Mouse (Mus musculus) liver, embryonic 14.5 days (tissue): ENCODE measurements around the gene Prkn. TPM values are rescaled to one million over a fixed set of nuclear protein-coding genes. Genes with fewer than 3 reads are reported as not detected.

ENCODE experiments used
- ATAC-seq: fragments of 200-750 bp; cut with Nextera tagmentation; 2 replicates; pipeline ENCODE4 v1.8.0; 2017; ENCODE audit warnings: moderate number of reproducible peaks, mild to moderate bottlenecking, moderate library complexity; ENCODE audit not compliant: insufficient read depth
- DNase-seq, 3 experiments: peaks; one replicate each; pipeline ENCODE4 v3.0.0-alpha.2; 2012 to 2013; ENCODE audit warnings: low read depth in 3 of 3, low spot score in 3 of 3
- H3K27ac ChIP-seq: fragments of 300-500 bp; sonication (generic); 2 replicates; pipeline ENCODE4 v1.5.1; 2014; ENCODE audit warnings: moderate library complexity, mild to moderate bottlenecking, control low read depth, inconsistent platforms
- H3K27me3 ChIP-seq: fragments of 300-500 bp; sonication (generic); 2 replicates; pipeline ENCODE4 v1.6.1; 2014; ENCODE audit warnings: mild to moderate bottlenecking, low read length, moderate library complexity; ENCODE audit not compliant: control insufficient read depth, insufficient read depth
- H3K36me3 ChIP-seq: fragments of 300-500 bp; sonication (generic); replicated peaks from 2 replicates; pipeline ENCODE4 v1.6.1; 2014; ENCODE audit warnings: low read depth; ENCODE audit not compliant: control insufficient read depth, insufficient read depth
- H3K4me1 ChIP-seq, 2 experiments: fragments of 200-500 bp in 1 of 2; fragments of 300-500 bp in 1 of 2; sonication (generic) in 1 of 2; replicated peaks; 2 replicates each; pipeline ENCODE4 v1.6.1; 2012 to 2014; ENCODE audit warnings: antibody characterized with exemption in 1 of 2, inconsistent platforms in 1 of 2, low read length in 1 of 2; ENCODE audit not compliant: control insufficient read depth in 2 of 2, insufficient read depth in 2 of 2
- H3K4me2 ChIP-seq: fragments of 300-500 bp; sonication (generic); 2 replicates; pipeline ENCODE4 v1.6.1; 2014; ENCODE audit warnings: low read depth, mild to moderate bottlenecking, control low read depth, moderate library complexity
- H3K4me3 ChIP-seq, 2 experiments: fragments of 200-500 bp in 1 of 2; fragments of 300-500 bp in 1 of 2; sonication (generic) in 1 of 2; 2 replicates each; pipeline ENCODE4 v1.5.1; 2012 to 2014; ENCODE audit warnings: low read depth in 2 of 2, low read length in 2 of 2, mild to moderate bottlenecking in 2 of 2, control low read depth in 1 of 2, inconsistent platforms in 1 of 2, moderate library complexity in 1 of 2; ENCODE audit not compliant: insufficient read depth in 1 of 2
- H3K9ac ChIP-seq: fragments of 300-500 bp; sonication (generic); replicated peaks from 2 replicates; pipeline ENCODE4 v1.6.1; 2014; ENCODE audit warnings: mild to moderate bottlenecking, control low read depth, moderate library complexity
- H3K9me3 ChIP-seq: fragments of 300-500 bp; sonication (generic); 2 replicates; pipeline ENCODE4 v1.6.1; 2016; ENCODE audit warnings: low read length, mixed read lengths; ENCODE audit not compliant: control insufficient read depth
- CTCF ChIP-seq: IDR thresholded peaks from 2 replicates; pipeline ENCODE4 v1.5.1; 2016; ENCODE audit warnings: antibody characterized with exemption, low read depth, control low read depth
- EP300 ChIP-seq: IDR thresholded peaks from 2 replicates; pipeline ENCODE4 v1.6.1; 2016; ENCODE audit warnings: antibody characterized with exemption, low read depth
- WGBS: fragments of 180-500 bp; shearing (Covaris S2); extraction: QIAGEN DNeasy Blood & Tissue Kit; methylation state at CpG from one replicate; pipeline ENCODE4 v1.1.7; 2014; ENCODE audit not compliant: insufficient replicate concordance; 5-methylcytosine and 5-hydroxymethylcytosine counted together
- polyA plus RNA-seq, 2 experiments: library from polyadenylated mRNA; depleted of rRNA in 1 of 2; stranded (reverse) in 1 of 2; unstranded in 1 of 2; fragments of >200 nt; fragmentation: Nextera tagmentation in 1 of 2; extraction: Ambion mirVana in 1 of 2; gene quantifications; 2 replicates each; pipeline versions ENCODE4 v1.2.1 to v1.2.3; 2012 to 2014

Gene Prkn
- polyA plus RNA-seq, 2 experiments, result 0.17 to 0.61 TPM

GRCm38 (mm10) chr17:11260663-11261062, 420.5 kb downstream of the Prkn start:
- no peak for TF ChIP-seq EP300
- TF ChIP-seq CTCF, result no peak
- Histone ChIP-seq H3K36me3 (no peaks in the 10 kb centered on the region), H3K27me3 (no peaks in the 10 kb centered on the region), H3K4me3 (no peak overlapping the region), H3K9me3 (no peaks in the 10 kb centered on the region), H3K9ac (no peak overlapping the region), H3K4me2 (no peak overlapping the region), H3K27ac (no peak overlapping the region), H3K4me1 (no peaks in the 10 kb centered on the region)
- 79% methylated on average over 8 of the region's 8 CpGs for WGBS
- DNase-seq (no peak), ATAC-seq (no peak)

DNA sequence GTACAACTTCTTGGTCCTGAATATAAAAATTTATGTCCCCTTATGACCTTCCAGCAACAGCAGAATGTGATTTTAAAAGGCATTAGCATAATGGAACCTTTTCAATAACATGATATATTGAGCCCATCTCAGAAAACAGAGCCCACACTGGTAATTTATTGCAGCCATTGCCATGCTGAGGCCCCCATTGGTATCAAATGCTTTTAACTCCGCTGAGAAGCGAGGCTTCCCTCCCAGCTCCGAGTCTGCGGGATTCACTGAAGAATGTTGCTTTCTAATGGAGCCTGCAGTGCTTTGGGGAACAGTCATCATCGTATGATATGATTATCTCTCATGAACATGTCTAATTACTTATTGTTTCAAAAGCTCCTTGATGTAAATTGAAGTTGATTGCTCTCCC, 421.5 kb downstream of the Prkn start:
- H3K36me3 ChIP-seq, result no peaks in the 10 kb centered on the region
- DNase-seq, result no peak
- no peaks in the 10 kb centered on the region for H3K27me3 ChIP-seq
- 51% methylated on average over 5 of the region's 5 CpGs for WGBS
- TF ChIP-seq CTCF (no peak), EP300 (no peak)
- no peak overlapping the region for H3K4me2 ChIP-seq
- no peaks in the 10 kb centered on the region for H3K4me1 ChIP-seq
- H3K4me3 ChIP-seq, result no peak overlapping the region
- no peak overlapping the region for H3K9ac ChIP-seq
- no peak for ATAC-seq
- H3K9me3 ChIP-seq, result no peaks in the 10 kb centered on the region
- H3K27ac ChIP-seq, result no peak overlapping the region

GRCm38 (mm10) chr17:11267951-11268350, 427.8 kb downstream of the Prkn start:
- no peaks in the 10 kb centered on the region for H3K36me3 ChIP-seq
- H3K27ac ChIP-seq, result no peak overlapping the region
- no peak overlapping the region for H3K4me3 ChIP-seq
- no peaks in the 10 kb centered on the region for H3K27me3 ChIP-seq
- TF ChIP-seq EP300, result no peak
- TF ChIP-seq CTCF, result no peak
- H3K9ac ChIP-seq, result no peak overlapping the region
- H3K9me3 ChIP-seq, result no peaks in the 10 kb centered on the region
- no peaks in the 10 kb centered on the region for H3K4me1 ChIP-seq
- DNase-seq (no peak), ATAC-seq (no peak)
- no peak overlapping the region for H3K4me2 ChIP-seq
- WGBS, result 65% methylated on average over 4 of the region's 4 CpGs

GRCm38 (mm10) chr17:11270179-11270578, 430.0 kb downstream of the Prkn start:
- no peak overlapping the region for H3K9ac ChIP-seq
- TF ChIP-seq EP300 (no peak), CTCF (no peak)
- no peak overlapping the region for H3K4me2 ChIP-seq
- H3K4me1 ChIP-seq, result no peaks in the 10 kb centered on the region
- H3K27ac ChIP-seq, result no peak overlapping the region
- no peaks in the 10 kb centered on the region for H3K27me3 ChIP-seq
- H3K9me3 ChIP-seq, result no peaks in the 10 kb centered on the region
- whole genome bisulfite sequencing, result 54% methylated on average over 4 of the region's 4 CpGs
- ATAC-seq (no peak), DNase-seq (no peak)
- no peak overlapping the region for H3K4me3 ChIP-seq
- no peaks in the 10 kb centered on the region for H3K36me3 ChIP-seq

DNA sequence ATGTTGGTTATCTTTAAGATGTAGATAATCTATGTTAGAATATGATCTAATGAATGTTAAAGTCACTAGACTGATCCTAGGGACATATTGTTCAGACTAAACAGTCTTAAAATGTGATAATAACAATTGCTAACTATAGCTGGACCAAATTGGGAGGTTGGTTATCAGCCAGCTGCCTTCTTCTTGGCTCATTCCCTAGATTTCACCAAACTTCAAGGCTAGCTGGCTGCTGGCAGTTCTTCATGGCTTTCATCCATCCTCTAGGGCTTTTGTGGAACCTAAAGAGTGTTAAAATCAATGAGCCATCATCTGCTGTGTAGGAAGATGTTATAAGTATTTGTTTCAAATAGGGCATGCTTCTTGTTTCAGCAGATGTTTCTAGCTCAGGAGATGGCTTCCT, 431.7 kb downstream of the Prkn start:
- no peak for TF ChIP-seq CTCF
- H3K27me3 ChIP-seq, result no peaks in the 10 kb centered on the region
- no peaks in the 10 kb centered on the region for H3K36me3 ChIP-seq
- H3K4me1 ChIP-seq, result no peaks in the 10 kb centered on the region
- DNase-seq (no peak), ATAC-seq (no peak)
- no peak overlapping the region for H3K9ac ChIP-seq
- no peaks in the 10 kb centered on the region for H3K9me3 ChIP-seq
- no peak overlapping the region for H3K27ac ChIP-seq
- no peak overlapping the region for H3K4me2 ChIP-seq
- no peak overlapping the region for H3K4me3 ChIP-seq

GRCm38 (mm10) chr17:11284246-11284645, 444.1 kb downstream of the Prkn start:
- no peak overlapping the region for H3K4me2 ChIP-seq
- WGBS, result 44% methylated on average over 4 of the region's 4 CpGs
- no peak for ATAC-seq
- H3K36me3 ChIP-seq, result no peaks in the 10 kb centered on the region
- no peak overlapping the region for H3K4me3 ChIP-seq
- no peak overlapping the region for H3K27ac ChIP-seq
- DNase-seq, result no peak
- no peaks in the 10 kb centered on the region for H3K9me3 ChIP-seq
- no peak overlapping the region for H3K9ac ChIP-seq
- H3K4me1 ChIP-seq, result no peaks in the 10 kb centered on the region
- TF ChIP-seq CTCF, result no peak
- H3K27me3 ChIP-seq, result no peaks in the 10 kb centered on the region
